Mouse (Mus musculus): ENCODE data around the gene Rhod. TPM values are rescaled to one million over a fixed set of nuclear protein-coding genes. Genes with fewer than 3 reads are reported as not detected.
A peak's percentile ranks its signal among the peaks of the same experiment; 100 is the strongest.

Gene Rhod
- total RNA-seq, 1 experiment, result 15.5 TPM

- no peaks in the 10 kb centered on the region for H3K4me1 ChIP-seq (ENCODE audit: control insufficient read depth in 2 of 2, insufficient read depth in 2 of 2, low read length in 2 of 2, poor library complexity in 1 of 2)
- TF ChIP-seq ZNF384 (IDR thresholded peaks at IDR 0.05; ENCODE audit: low read depth, low read length), result 0 out of 2 replicates have a peak, but pooled peaks have one; percentile 43
- TF ChIP-seq MAFK (IDR thresholded peaks at IDR 0.05; ENCODE audit: insufficient read depth, low read depth, low read length), result no peak
- TF ChIP-seq CHD2 (IDR thresholded peaks at IDR 0.05; ENCODE audit: low read depth, low read length), result no peak
- no peak for TF ChIP-seq HCFC1 (IDR thresholded peaks at IDR 0.05; ENCODE audit: borderline replicate concordance, insufficient read depth, low read length)
- H3K9me3 ChIP-seq (ENCODE audit: control insufficient read depth, insufficient read depth, low read depth, low read length), result no peaks in the 10 kb centered on the region
- DNase-seq (ENCODE audit: low read depth, low spot score), result peak; percentile 38
- no peaks in the 10 kb centered on the region for H3K36me3 ChIP-seq (ENCODE audit: control insufficient read depth, insufficient read depth, low read length, poor library complexity, severe bottlenecking)
- no peak overlapping the region for H3K4me3 ChIP-seq (ENCODE audit: insufficient read depth in 1 of 2, low read depth in 1 of 2, low read length in 2 of 2, poor library complexity in 1 of 2, severe bottlenecking in 1 of 2)
- no peak overlapping the region for H3K9ac ChIP-seq (ENCODE audit: insufficient read depth, low read depth, low read length, poor library complexity, severe bottlenecking)
- in situ Hi-C loops (cut with MboI; ENCODE audit: low sequenced_read_pairs in 2 of 2, unreplicated experiment in 2 of 2), result no loop called here
- H3K27ac ChIP-seq (ENCODE audit: insufficient read depth, low read depth, low read length, poor library complexity, severe bottlenecking), result no peak overlapping the region
Observed at GRCm38 (mm10) chr19:4468363-4468762, 29.1 kb upstream of the Rhod start.

GRCm38 (mm10) chr19:4464666-4465065, 25.4 kb upstream of the Rhod start:
- Histone ChIP-seq H3K4me3 (ENCODE audit: insufficient read depth in 1 of 2, low read depth in 1 of 2, low read length in 2 of 2, poor library complexity in 1 of 2, severe bottlenecking in 1 of 2) (no peak overlapping the region), H3K9ac (ENCODE audit: insufficient read depth, low read depth, low read length, poor library complexity, severe bottlenecking) (no peak overlapping the region), H3K36me3 (ENCODE audit: control insufficient read depth, insufficient read depth, low read length, poor library complexity, severe bottlenecking) (no peaks in the 10 kb centered on the region), H3K27ac (ENCODE audit: insufficient read depth, low read depth, low read length, poor library complexity, severe bottlenecking) (no peak overlapping the region), H3K4me1 (ENCODE audit: control insufficient read depth in 2 of 2, insufficient read depth in 2 of 2, low read length in 2 of 2, poor library complexity in 1 of 2) (no peaks in the 10 kb centered on the region), H3K9me3 (ENCODE audit: control insufficient read depth, insufficient read depth, low read depth, low read length) (no peaks in the 10 kb centered on the region)
- TF ChIP-seq CHD2 (IDR thresholded peaks at IDR 0.05; ENCODE audit: low read depth, low read length) (no peak), ZC3H11A (IDR thresholded peaks at IDR 0.05; ENCODE audit: borderline replicate concordance, low read depth, low read length) (no peak), ZNF384 (IDR thresholded peaks at IDR 0.05; ENCODE audit: low read depth, low read length) (no peak), MAFK (IDR thresholded peaks at IDR 0.05; ENCODE audit: insufficient read depth, low read depth, low read length) (no peak), HCFC1 (IDR thresholded peaks at IDR 0.05; ENCODE audit: borderline replicate concordance, insufficient read depth, low read length) (no peak)
- in situ Hi-C loops (cut with MboI; ENCODE audit: low sequenced_read_pairs in 2 of 2, unreplicated experiment in 2 of 2), result no loop called here
- no peak for DNase-seq (ENCODE audit: low read depth, low spot score)

- Histone ChIP-seq H3K36me3 (ENCODE audit: control insufficient read depth, insufficient read depth, low read length, poor library complexity, severe bottlenecking) (no peaks in the 10 kb centered on the region), H3K9ac (ENCODE audit: insufficient read depth, low read depth, low read length, poor library complexity, severe bottlenecking) (no peak overlapping the region), H3K4me3 (ENCODE audit: insufficient read depth in 1 of 2, low read depth in 1 of 2, low read length in 2 of 2, poor library complexity in 1 of 2, severe bottlenecking in 1 of 2) (no peak overlapping the region), H3K4me1 (ENCODE audit: control insufficient read depth in 2 of 2, insufficient read depth in 2 of 2, low read length in 2 of 2, poor library complexity in 1 of 2) (no peaks in the 10 kb centered on the region), H3K9me3 (ENCODE audit: control insufficient read depth, insufficient read depth, low read depth, low read length) (no peaks in the 10 kb centered on the region), H3K27ac (ENCODE audit: insufficient read depth, low read depth, low read length, poor library complexity, severe bottlenecking) (no peak overlapping the region)
- DNase-seq (ENCODE audit: low read depth, low spot score), result no peak
- in situ Hi-C loops (cut with MboI; ENCODE audit: low sequenced_read_pairs in 2 of 2, unreplicated experiment in 2 of 2), result no loop called here
- no peak for TF ChIP-seq ZC3H11A (IDR thresholded peaks at IDR 0.05; ENCODE audit: borderline replicate concordance, low read depth, low read length)
- TF ChIP-seq HCFC1 (IDR thresholded peaks at IDR 0.05; ENCODE audit: borderline replicate concordance, insufficient read depth, low read length), result no peak
- no peak for TF ChIP-seq CHD2 (IDR thresholded peaks at IDR 0.05; ENCODE audit: low read depth, low read length)
- TF ChIP-seq MAFK (IDR thresholded peaks at IDR 0.05; ENCODE audit: insufficient read depth, low read depth, low read length), result no peak
- no peak for TF ChIP-seq ZNF384 (IDR thresholded peaks at IDR 0.05; ENCODE audit: low read depth, low read length)
Observed at GRCm38 (mm10) chr19:4461981-4462380, 22.7 kb upstream of the Rhod start.

- no peaks in the 10 kb centered on the region; the same call in 1 of the 2 replicates for H3K36me3 ChIP-seq (ENCODE audit: control insufficient read depth, insufficient read depth, low read length, poor library complexity, severe bottlenecking)
- DNase-seq (ENCODE audit: low read depth, low spot score), result peak; percentile 73
- H3K4me1 ChIP-seq (ENCODE audit: control insufficient read depth in 2 of 2, insufficient read depth in 2 of 2, low read length in 2 of 2, poor library complexity in 1 of 2), result peaks cover 2 to 15% of the 10 kb centered on the region in 2 experiments; a peak in 3 of 4 replicates
- H3K9me3 ChIP-seq (ENCODE audit: control insufficient read depth, insufficient read depth, low read depth, low read length), result no peaks in the 10 kb centered on the region
- in situ Hi-C loops (cut with MboI; ENCODE audit: low sequenced_read_pairs in 2 of 2, unreplicated experiment in 2 of 2), result no loop called here
- H3K27ac ChIP-seq (ENCODE audit: insufficient read depth, low read depth, low read length, poor library complexity, severe bottlenecking), result no peak overlapping the region
- peak overlapping the region in 1 of 2 experiments; percentile 56; a peak in 2 of 4 replicates for H3K4me3 ChIP-seq (ENCODE audit: insufficient read depth in 1 of 2, low read depth in 1 of 2, low read length in 2 of 2, poor library complexity in 1 of 2, severe bottlenecking in 1 of 2)
- no peak for TF ChIP-seq CHD2 (IDR thresholded peaks at IDR 0.05; ENCODE audit: low read depth, low read length)
- TF ChIP-seq ZC3H11A (IDR thresholded peaks at IDR 0.05; ENCODE audit: borderline replicate concordance, low read depth, low read length), result no peak
- no peak for TF ChIP-seq MAFK (IDR thresholded peaks at IDR 0.05; ENCODE audit: insufficient read depth, low read depth, low read length)
- no peak for TF ChIP-seq HCFC1 (IDR thresholded peaks at IDR 0.05; ENCODE audit: borderline replicate concordance, insufficient read depth, low read length)
- no peak for TF ChIP-seq ZNF384 (IDR thresholded peaks at IDR 0.05; ENCODE audit: low read depth, low read length)
- H3K9ac ChIP-seq (ENCODE audit: insufficient read depth, low read depth, low read length, poor library complexity, severe bottlenecking), result no peak overlapping the region
Observed at GRCm38 (mm10) chr19:4456227-4456626, 17.0 kb upstream of the Rhod start.

Measured in ES-E14 (cell line).